Mouse (Mus musculus): ENCODE data around the gene Cspg4.
A peak's percentile ranks its signal among the peaks of the same experiment; 100 is the strongest.

The Cspg4 gene

GRCm38 (mm10) chr9:56864216-56864729, 560 bp upstream of the Cspg4 start, which contains the start of gene Odf3l1:
Gene Odf3l1, minus strand, starts transcription at chr9:56864679.
- no peak for DNase-seq (ENCODE audit: low spot score in 2 of 2)

DNA sequence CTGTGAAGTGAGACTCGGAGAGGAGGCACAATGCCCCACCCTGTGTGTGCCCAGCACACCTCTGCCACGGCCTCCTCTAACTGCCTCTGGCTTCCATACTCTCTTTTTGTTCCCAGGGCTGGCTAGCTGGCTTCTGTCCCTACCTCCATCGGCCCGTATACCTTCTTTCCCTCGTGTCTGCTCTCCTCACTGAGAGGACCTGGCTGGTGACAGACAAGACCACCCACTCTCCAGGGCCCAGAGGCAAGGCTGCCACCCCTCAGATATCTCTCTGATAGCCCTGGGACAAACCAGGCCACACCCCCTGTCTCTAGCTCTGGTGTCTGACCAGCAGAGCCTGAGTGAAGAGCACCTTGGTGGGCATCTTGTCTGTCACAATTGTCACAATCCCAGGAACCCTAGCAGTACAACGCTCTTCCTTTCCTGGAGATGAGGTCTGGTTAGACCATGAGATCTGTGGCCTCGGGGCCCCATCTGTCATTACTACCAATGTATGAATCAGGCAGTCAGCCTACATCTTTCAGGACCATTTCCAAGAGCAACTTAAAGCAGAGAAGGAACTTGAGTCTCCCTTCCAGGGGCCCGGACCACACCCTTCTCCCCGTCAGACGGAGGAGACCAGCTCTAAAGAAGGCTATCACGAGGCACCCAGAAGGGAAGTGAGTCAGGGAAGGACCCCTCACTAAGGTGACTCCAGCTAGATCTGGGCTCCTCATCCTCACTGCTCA, 1.0 kb downstream of the Cspg4 start:
- DNase-seq (ENCODE audit: low spot score in 2 of 2), result no peak

GRCm38 (mm10) chr9:56866430-56866829, 1.6 kb downstream of the Cspg4 start:
- no peak for DNase-seq (ENCODE audit: low spot score in 2 of 2)

- peak in 1 of 2 experiments; percentile 79 for DNase-seq (ENCODE audit: low spot score in 2 of 2)
Observed at GRCm38 (mm10) chr9:56868292-56868691, 3.5 kb downstream of the Cspg4 start.

DNA sequence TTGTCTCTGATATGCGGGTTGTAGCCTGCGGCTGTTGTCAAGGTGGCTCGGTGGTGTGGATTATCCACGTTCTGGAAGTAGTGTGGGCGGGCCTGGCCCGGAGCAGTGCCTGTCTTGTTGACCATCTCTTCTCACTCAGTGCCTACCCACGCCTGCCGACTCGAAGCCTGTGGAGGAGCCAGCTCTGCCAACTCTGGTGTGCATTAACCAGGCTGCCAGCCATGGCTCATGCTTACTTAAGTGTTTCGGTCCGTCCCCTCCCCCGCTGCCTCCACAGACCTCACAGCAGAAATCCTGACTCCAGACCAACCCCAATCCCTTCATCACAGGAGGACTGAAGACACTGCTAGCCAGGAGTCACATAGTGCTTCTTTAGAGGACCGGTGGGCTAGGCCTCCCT, 4.7 kb downstream of the Cspg4 start:
- no peak for DNase-seq (ENCODE audit: low spot score in 2 of 2)

DNA sequence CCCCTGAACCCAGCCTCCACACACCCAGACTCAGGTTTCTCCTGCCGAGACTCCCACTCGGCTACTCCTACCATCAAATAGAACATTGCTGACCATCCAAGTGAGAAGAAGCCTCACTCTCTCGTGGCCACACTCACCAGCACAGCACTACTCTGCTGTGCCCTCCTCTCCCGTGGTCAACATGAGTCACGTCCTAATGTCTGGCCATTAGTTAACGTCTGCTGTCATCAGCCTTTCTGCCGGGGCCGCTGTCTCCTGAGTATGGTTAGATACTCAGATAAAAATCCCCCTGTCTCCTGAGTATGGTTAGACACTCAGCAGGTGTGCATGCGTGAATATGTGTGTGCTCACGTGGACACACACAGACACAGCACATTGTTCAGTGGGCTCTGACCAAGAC, 5.9 kb downstream of the Cspg4 start:
- DNase-seq (ENCODE audit: low spot score in 2 of 2), result no peak

DNA sequence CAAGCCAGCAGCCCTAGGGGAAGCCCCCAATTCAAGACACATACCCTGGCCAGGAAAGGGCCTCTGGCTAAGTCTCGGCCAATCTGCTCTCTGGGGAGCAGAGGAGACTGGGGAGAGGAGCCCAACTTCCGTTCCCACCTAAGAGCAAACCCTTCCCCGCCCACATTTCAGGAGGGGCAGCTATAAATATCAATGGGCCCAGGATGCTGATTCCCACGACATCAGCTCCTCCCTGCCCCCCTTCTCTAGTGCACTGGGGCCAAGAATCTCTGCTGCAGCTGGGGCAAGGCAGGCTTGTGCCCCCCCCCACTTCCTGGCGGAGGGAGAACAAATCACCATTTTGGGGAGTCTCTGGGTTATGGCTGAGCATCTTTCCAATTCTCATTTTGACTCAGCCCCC, 6.4 kb downstream of the Cspg4 start:
- DNase-seq (ENCODE audit: low spot score in 2 of 2), result no peak

DNA sequence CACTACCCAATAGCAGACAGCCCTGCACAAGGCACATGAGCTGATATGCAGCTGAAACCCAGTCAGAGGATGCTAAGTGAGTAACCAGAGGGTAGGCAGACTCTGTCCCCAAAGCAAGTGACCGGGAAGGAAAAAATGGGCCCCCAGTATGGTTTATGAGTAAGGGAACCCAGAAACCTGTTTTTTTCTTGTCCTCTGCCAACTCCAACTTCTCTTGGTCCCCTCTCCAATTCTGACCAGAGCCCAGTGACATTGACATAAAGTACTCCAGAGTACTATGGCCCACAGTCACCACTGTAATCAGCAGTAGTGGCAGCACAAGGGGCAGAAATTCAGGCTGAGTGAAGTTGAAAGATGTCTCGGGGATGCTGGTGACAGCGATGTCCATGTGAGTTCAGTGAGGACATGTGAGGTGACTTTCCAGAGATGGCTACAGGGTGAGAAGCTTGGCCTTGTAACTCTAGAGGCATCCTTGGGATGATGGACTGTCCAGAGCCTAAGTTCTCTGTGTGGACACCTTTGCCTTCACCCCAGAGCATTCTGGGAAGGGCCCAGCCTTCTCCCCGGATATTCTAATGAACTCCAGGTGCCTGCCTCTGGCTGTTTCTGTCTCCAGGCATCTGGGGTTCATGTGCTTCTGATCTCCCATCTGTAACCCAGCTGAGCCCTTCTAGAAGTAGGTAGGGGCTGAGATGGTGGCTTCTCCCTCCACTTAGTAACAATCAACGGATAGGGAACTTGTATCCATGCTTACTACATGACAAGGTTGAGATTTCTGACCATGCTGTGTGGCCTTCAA, 7.5 kb downstream of the Cspg4 start:
- DNase-seq (ENCODE audit: low spot score in 2 of 2), result no peak

DNA sequence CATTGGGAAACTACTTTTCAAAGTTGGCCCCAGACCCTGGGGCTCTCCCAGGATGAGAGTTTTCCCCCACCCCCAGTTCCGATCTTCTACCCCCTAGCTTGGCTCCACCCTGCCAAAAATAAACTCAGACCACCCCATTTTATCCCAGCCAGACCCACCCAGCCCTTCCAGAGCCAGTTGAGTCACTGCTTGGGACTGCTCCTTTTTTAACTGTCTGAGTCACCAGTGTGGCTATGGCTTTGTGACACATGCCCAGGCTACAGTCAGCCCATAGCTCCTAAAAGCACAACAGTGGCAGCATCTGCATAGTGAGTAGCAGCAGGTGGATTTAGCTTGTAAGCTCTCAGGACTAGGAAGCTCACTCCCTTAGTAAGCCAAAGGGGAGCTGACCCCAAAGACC, 8.3 kb downstream of the Cspg4 start:
- DNase-seq (ENCODE audit: low spot score in 2 of 2), result no peak

DNA sequence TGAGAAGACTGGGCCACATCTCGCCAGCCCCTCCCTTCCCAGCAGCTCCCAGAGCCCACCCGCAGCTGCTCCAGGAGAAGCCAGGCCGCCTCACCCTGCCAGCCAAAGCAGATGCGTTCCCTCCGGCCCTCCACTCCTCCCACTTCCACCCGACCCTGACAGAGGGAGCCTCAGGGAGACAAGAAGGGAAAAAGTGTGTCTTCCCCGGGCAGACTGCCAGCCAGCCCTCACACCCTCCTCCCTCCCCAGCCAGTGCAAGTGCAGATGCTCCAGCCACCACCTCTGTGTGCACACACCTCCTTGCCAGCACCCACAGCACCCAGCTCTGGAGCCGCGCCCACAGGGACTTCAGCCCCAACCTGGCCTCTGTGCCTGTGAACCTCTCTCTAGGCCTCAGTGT, 12.0 kb downstream of the Cspg4 start:
- DNase-seq (ENCODE audit: low spot score in 2 of 2), result peak in 1 of 2 experiments; percentile 78

GRCm38 (mm10) chr9:56877284-56877683, 12.5 kb downstream of the Cspg4 start:
- no peak for DNase-seq (ENCODE audit: low spot score in 2 of 2)

- no peak for DNase-seq (ENCODE audit: low spot score in 2 of 2)
Observed at GRCm38 (mm10) chr9:56880790-56881189, 16.0 kb downstream of the Cspg4 start.

DNA sequence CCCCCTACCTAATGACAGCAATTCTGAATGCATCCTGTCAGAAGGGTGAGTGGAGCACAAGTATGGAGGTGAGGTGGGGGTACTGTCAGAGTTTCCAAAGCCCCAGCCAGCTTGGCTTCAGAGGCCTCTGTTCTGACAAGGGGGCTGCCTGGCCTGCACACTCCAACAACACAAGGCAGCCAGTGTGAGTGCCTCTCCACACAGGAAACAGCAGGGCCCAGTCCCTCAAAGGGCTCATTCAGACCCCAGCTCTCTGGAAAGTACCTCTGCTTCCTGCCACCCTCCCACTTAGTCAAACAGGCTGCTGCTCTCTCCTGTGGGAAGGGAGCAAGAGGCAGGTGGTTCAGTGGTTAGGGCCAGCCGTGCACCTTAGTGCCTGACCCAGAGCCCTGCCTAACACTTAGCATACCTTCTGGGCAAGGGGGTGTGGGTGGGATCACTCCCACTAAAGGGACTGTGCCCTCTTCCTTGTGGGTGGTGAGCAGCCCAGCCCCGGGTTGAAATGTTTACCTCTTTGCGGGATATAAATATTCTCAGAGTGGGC, 16.8 kb downstream of the Cspg4 start:
- no peak for DNase-seq (ENCODE audit: low spot score in 2 of 2)

DNA sequence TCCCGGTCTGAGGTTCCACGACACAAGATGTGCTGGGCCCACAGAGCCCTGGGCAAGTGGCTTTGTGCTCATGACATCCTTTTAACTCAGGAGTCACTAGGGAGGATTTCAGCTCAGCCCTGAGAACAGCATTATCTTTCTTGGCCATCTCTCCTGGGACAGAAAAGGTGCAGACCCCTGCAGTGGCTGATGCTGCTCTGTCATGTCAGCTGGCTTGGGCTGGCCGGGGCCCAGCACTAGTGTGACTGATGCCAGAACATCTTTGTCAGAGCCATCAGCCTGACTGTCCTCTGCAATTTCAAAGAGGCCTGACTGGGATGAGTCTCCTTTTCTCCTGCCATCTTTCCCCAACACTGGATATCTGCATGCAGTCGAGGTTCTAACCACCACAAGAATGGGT, 17.4 kb downstream of the Cspg4 start:
- no peak for DNase-seq (ENCODE audit: low spot score in 2 of 2)

- no peak for DNase-seq (ENCODE audit: low spot score in 2 of 2)
Observed at GRCm38 (mm10) chr9:56882818-56883217, 18.0 kb downstream of the Cspg4 start.

DNA sequence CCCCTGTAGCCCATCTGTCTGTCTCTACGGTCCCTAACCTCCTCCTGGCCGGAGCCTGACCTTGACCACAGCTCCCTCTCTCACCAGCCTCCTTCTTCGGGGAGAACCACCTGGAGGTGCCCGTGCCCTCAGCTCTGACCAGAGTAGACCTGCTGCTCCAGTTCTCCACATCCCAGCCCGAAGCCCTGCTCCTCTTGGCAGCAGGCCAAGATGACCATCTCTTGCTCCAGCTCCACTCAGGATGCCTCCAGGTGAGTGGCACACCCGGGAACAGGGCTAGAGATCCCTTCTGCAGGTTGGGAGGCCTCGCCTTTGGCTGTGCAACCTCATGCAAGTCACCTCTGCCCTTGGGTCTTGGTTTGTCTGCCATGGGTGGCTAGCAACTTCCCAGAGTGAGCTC, 18.6 kb downstream of the Cspg4 start:
- DNase-seq (ENCODE audit: low spot score in 2 of 2), result no peak

DNA sequence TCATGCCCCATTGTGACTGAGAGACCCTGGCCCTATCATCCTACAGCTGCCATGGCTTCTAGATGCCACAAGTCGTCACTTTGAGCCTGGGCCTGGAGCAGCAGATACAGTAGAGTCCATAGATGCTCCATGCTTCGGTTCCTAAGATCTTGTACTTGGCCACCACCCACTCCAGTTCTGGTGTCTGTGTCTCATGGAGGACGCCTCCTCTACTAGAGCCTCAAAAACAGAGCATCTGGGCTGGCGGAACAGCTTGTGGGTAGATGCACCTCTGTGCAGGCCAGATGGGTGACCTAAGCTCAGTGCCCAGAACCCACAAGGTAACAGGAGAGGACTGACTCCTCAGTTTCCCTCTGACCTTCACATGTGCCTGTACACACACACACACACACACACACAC, 19.5 kb downstream of the Cspg4 start:
- DNase-seq (ENCODE audit: low spot score in 2 of 2), result no peak

- DNase-seq (ENCODE audit: low spot score in 2 of 2), result no peak
Observed at GRCm38 (mm10) chr9:56886113-56886512, 21.3 kb downstream of the Cspg4 start.

DNA sequence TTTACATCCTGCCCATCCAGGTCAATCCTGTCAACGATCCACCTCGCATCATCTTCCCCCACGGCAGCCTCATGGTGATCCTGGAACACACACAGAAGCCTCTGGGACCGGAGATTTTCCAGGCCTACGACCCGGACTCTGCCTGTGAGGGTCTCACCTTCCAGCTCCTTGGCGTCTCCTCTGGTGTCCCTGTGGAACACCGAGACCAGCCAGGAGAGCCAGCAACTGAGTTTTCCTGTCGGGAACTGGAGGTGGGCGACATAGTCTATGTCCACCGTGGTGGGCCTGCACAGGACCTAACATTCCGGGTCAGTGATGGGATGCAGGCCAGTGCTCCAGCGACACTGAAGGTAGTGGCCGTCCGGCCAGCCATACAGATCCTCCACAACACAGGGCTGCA, 21.8 kb downstream of the Cspg4 start:
- no peak for DNase-seq (ENCODE audit: low spot score in 2 of 2)

DNA sequence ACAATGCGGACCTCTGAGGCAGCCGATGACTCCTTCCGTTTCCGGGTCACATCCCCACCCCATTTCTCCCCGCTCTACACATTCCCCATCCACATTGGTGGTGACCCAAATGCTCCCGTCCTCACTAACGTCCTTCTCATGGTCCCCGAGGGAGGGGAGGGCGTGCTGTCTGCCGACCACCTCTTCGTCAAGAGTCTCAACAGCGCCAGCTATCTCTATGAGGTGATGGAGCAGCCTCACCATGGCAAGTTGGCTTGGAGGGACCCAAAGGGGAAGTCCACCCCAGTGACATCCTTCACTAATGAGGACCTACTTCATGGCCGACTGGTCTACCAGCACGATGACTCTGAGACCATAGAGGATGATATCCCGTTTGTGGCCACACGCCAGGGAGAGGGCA, 22.7 kb downstream of the Cspg4 start:
- DNase-seq (ENCODE audit: low spot score in 2 of 2), result no peak

GRCm38 (mm10) chr9:56889817-56890216, 25.0 kb downstream of the Cspg4 start:
- no peak for DNase-seq (ENCODE audit: low spot score in 2 of 2)

DNA sequence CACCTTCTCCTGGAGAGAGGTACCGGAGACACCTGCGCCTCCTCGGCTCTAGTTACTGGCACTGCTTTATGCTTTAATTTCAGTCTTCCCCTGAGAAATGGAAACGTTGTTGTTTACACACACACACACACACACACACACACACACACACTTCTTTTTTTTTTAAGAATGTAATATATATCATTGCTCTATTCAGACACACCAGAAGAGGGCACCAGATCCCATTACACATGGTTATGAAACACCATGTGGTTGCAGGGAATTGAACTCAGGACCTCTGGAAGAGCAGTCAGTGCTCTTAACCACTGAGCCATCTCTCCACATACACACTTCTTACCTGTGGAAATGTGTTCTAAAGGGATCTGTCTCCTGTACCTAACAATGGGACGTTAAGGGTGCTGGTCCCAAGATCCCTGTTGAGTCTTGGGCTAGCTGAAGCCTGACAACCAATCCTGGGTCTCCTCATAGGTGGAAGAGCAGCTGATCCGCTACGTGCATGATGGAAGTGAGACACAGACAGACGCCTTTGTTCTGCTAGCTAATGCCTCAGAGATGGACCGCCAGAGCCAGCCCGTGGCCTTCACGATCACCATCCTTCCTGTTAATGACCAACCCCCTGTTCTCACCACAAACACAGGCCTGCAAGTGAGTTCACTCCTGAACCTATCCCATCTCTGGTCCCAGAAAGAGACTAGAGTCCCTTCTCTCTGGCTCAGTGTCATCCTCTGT, 25.9 kb downstream of the Cspg4 start:
- no peak for DNase-seq (ENCODE audit: low spot score in 2 of 2)

Data from urinary bladder, postnatal 4 days (tissue).